Mouse (Mus musculus): ENCODE measurements around the gene Ino80d.

- TF ChIP-seq EP300 (optimal IDR thresholded peaks at IDR 0.05) (no peak), CTCF (IDR thresholded peaks at IDR 0.05; ENCODE audit: low read depth) (no peak)
Measured at GRCm38 (mm10) chr1:62953036-62953435, 161.4 kb downstream of the Ino80d start.
